Mouse (Mus musculus) embryonic facial prominence, embryonic 15.5 days (tissue): ENCODE data around the gene Ankrd34a. TPM values are rescaled to one million over a fixed set of nuclear protein-coding genes. Genes with fewer than 3 reads are reported as not detected.
A peak's percentile ranks its signal among the peaks of the same experiment; 100 is the strongest.

Experiments used
- ATAC-seq: fragments of 200-750 bp; cut with Nextera tagmentation; 2 replicates; pipeline ENCODE4 v1.8.0; 2017; ENCODE audit warnings: low read depth, moderate TSS enrichment; ENCODE audit not compliant: insufficient number of reproducible peaks, low FRiP score, low TSS enrichment
- H3K27ac ChIP-seq: fragments of 300-500 bp; sonication (generic); replicated peaks from 2 replicates; pipeline ENCODE4 v1.5.1; 2015; ENCODE audit warnings: mild to moderate bottlenecking, inconsistent platforms
- H3K27me3 ChIP-seq: fragments of 300-500 bp; sonication (generic); 2 replicates; pipeline ENCODE4 v1.6.1; 2015; ENCODE audit warnings: inconsistent platforms
- H3K36me3 ChIP-seq: fragments of 300-500 bp; sonication (generic); 2 replicates; pipeline ENCODE4 v1.6.1; 2015; ENCODE audit warnings: mild to moderate bottlenecking, inconsistent platforms
- H3K4me1 ChIP-seq: fragments of 300-500 bp; sonication (generic); 2 replicates; pipeline ENCODE4 v1.6.1; 2015; ENCODE audit warnings: inconsistent platforms
- H3K4me2 ChIP-seq: fragments of 300-500 bp; sonication (generic); replicated peaks from 2 replicates; pipeline ENCODE4 v1.6.1; 2015; ENCODE audit warnings: mild to moderate bottlenecking, inconsistent platforms
- H3K4me3 ChIP-seq: fragments of 300-500 bp; sonication (generic); replicated peaks from 2 replicates; pipeline ENCODE4 v1.5.1; 2015; ENCODE audit warnings: mild to moderate bottlenecking, inconsistent platforms
- H3K9ac ChIP-seq: fragments of 300-500 bp; sonication (generic); 2 replicates; pipeline ENCODE4 v1.6.1; 2015; ENCODE audit warnings: inconsistent platforms
- H3K9me3 ChIP-seq: fragments of 300-500 bp; sonication (generic); replicated peaks from 2 replicates; pipeline ENCODE4 v1.6.1; 2016; ENCODE audit warnings: inconsistent platforms
- WGBS: fragments of 180-500 bp; shearing (Covaris S2); methylation state at CpG from one replicate; pipeline ENCODE4 v1.1.7; 2015; 5-methylcytosine and 5-hydroxymethylcytosine counted together
- polyA plus RNA-seq: library from polyadenylated mRNA; unstranded; fragments of >200 nt; fragmentation: Nextera tagmentation; extraction: Ambion mirVana; gene quantifications from 2 replicates; pipeline ENCODE4 v1.2.1, GENCODE M21; 2015

The Ankrd34a gene
- polyA plus RNA-seq, 1 experiment from 2014 or later = 3.0 TPM

- no peak for ATAC-seq
- Histone ChIP-seq H3K9ac (no peak overlapping the region), H3K36me3 (no peaks in the 10 kb centered on the region; the same call in 1 of the 2 replicates), H3K27ac (no peak overlapping the region), H3K4me1 (peaks cover 21% of the 10 kb centered on the region), H3K27me3 (no peaks in the 10 kb centered on the region), H3K9me3 (no peaks in the 10 kb centered on the region), H3K4me3 (no peak overlapping the region), H3K4me2 (no peak overlapping the region)
- 68% methylated on average over 18 of the region's 19 CpGs for WGBS
Measured at GRCm38 (mm10) chr3:96573611-96574511, 22.6 kb upstream of the Ankrd34a start.

DNA sequence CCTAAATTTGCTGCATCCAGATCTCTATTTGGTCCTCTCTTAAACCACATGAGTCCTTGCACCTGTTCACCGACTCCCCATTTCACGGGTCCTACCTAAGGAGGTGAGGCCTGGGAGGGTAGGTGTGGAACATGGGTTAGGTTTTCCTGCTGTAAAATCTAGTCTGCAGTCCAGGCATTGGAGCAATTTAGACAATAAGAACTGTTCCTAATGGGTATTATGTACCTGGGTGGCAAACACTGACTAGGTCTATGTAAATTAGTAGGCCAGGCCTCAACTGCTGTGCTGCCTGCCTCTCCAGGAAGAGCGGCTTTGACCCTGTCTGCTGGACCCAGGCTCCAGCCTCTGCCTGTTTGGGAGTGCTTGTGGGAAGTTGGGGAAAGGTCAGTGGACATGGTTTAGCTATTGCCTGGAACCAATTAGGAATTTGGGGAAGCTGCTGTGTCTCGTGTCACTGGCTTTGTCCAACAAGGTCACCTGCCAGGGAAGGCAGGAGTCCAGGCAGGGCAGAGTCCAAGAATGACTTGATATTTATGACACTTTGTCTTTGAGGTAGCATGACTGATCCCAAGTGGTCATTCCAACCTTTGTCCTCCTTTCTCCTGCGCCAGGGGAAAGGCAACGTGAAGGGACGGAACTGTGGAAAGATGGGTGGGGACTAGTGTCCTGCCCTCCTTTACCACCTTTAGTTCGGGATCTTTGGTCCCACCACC lies 21.0 kb upstream of the Ankrd34a start:
- WGBS = 85% methylated on average over 8 of the region's 8 CpGs
- ATAC-seq = no peak

GRCm38 (mm10) chr3:96576005-96576658 lies 20.3 kb upstream of the Ankrd34a start:
- Histone ChIP-seq H3K36me3 (no peaks in the 10 kb centered on the region; the same call in 1 of the 2 replicates), H3K4me1 (peaks cover 30% of the 10 kb centered on the region), H3K27me3 (no peaks in the 10 kb centered on the region), H3K4me3 (peak overlapping the region; percentile 21), H3K4me2 (peak overlapping the region; percentile 41), H3K9ac (no peak overlapping the region), H3K27ac (peak overlapping the region; percentile 92), H3K9me3 (no peaks in the 10 kb centered on the region)
- WGBS = 44% methylated on average over 14 of the region's 14 CpGs
- ATAC-seq = peak; percentile 20

More for the DNA sequence above, 21.0 kb upstream of the Ankrd34a start:
- Histone ChIP-seq H3K4me2 (no peak overlapping the region), H3K36me3 (no peaks in the 10 kb centered on the region; the same call in 1 of the 2 replicates), H3K9me3 (no peaks in the 10 kb centered on the region), H3K4me1 (peaks cover 23% of the 10 kb centered on the region), H3K9ac (no peak overlapping the region), H3K27ac (peak overlapping the region; percentile 92; the same call in 1 of the 2 replicates), H3K4me3 (no peak overlapping the region), H3K27me3 (no peaks in the 10 kb centered on the region)

DNA sequence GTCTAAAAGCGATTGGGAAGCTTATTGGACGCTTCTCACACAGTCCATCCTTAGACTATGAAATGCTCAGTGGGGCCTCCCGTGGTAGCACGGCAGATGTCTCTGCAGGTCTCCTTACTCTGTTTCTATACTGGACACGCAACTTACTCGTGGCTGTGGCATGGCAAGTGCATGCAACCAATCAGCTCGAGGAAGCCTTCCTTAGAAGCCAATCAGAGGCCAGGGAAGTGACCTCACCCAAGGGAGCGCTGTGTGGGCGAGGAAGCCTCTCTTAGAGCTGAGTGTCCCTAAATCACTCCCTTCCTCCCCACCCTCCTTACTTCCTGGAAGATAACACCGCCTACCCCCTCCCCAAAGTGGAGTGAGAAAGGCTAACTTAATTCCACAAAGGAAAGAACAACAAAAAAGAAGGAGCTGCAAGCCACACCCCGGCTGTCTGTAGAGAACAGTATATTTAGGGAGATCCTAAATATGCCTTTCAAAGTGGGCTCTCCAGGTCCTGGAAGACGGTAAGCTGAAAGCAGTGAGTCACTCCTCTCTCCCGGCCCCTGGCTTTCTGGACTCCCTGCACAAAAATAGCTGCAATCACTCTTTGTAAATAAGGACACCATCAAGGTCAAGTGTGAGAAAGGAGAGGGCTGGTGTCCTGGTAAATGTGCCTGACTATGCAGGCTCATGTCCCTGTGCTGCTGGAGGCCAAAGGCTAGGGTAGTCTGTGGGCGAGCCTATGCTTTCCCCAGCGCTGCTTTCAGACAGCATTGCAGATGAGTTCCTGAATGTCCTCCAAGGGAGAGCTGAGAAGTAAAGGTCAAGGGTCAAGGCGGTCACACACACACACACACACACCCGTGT lies 19.5 kb upstream of the Ankrd34a start, which contains the start of gene Gm16253:
Gm16253 (plus strand) TSS at position 295 of the 852 bp plus-strand sequence.
- Histone ChIP-seq H3K9me3 (no peaks in the 10 kb centered on the region), H3K4me2 (peak within 1 kb of the TSS; percentile 41), H3K27ac (peak within 1 kb of the TSS; percentile 92), H3K4me3 (peak within 1 kb of the TSS; percentile 21), H3K4me1 (peaks cover 30% of the 10 kb centered on the region), H3K9ac (no peak within 1 kb of the TSS), H3K36me3 (no peaks in the 10 kb centered on the region; the same call in 1 of the 2 replicates), H3K27me3 (no peaks in the 10 kb centered on the region)
- peak; percentile 88 for ATAC-seq
- 28% methylated on average over 17 of the region's 17 CpGs for WGBS

DNA sequence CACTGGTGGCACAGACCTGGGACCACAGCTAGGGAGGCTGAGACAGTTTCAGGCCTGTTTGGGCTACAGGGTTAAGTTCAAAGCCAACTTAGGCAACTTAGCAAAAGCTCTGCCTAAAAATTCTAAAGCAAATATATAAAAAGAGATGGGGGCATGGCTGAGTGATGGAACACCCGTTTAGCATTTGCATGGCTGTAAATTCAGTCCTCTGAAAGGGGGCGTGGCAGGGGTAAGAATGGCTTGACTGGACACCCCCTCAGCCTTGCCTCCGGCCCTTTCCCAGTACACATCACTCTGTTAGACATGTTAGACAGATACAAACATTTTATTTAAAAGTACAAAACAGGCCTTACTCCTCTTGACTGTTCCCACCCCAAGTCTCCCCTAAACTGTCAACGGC lies 18.9 kb upstream of the Ankrd34a start:
- no peak overlapping the region for H3K9ac ChIP-seq
- 73% methylated on average over 4 of the region's 4 CpGs for WGBS
- no peaks in the 10 kb centered on the region; the same call in 1 of the 2 replicates for H3K36me3 ChIP-seq
- peaks cover 30% of the 10 kb centered on the region for H3K4me1 ChIP-seq
- ATAC-seq = no peak
- H3K4me2 ChIP-seq = 0 out of 2 replicates have a peak overlapping the region, but pooled peaks have one; percentile 41
- H3K27ac ChIP-seq = peak overlapping the region; percentile 92
- H3K4me3 ChIP-seq = no peak overlapping the region
- no peaks in the 10 kb centered on the region for H3K9me3 ChIP-seq
- no peaks in the 10 kb centered on the region for H3K27me3 ChIP-seq

DNA sequence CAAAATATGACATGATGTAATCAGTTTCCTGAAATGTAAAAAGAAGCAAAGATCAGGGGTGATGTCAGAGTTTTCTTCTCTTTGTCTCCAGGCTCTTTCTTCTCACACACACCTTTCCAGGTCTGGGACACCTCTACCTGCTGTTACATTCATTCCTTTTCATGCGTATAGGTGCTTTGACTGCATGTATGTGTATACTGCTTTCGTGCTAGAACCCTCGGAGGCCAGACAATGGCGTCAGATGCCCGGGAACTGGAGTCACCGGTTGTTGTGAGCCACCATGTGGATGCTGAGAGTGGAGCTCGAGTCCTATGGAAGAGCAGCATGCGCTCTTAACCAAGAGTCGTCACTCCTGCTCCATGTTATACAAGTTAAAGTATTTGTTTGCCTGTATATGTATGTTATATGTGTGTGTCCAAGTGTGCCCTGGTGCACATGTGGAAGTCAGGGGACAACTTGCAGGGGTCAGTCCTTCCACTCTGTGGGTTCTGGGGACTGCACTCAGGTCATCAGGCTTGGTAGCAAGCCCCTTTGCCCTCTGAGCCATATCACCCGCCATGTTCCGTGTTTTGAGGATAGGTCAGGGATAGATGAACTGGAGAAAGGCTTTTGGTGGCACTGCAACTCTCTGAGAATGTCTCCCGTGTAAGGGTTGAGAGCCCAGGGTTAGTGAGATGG lies 17.7 kb upstream of the Ankrd34a start:
- WGBS = 77% methylated on average over 12 of the region's 12 CpGs
- H3K27ac ChIP-seq = no peak overlapping the region
- H3K4me2 ChIP-seq = no peak overlapping the region
- H3K4me1 ChIP-seq = peaks cover 30% of the 10 kb centered on the region
- H3K9ac ChIP-seq = no peak overlapping the region
- no peak for ATAC-seq
- H3K27me3 ChIP-seq = no peaks in the 10 kb centered on the region
- H3K36me3 ChIP-seq = no peaks in the 10 kb centered on the region; the same call in 1 of the 2 replicates
- H3K9me3 ChIP-seq = no peaks in the 10 kb centered on the region
- H3K4me3 ChIP-seq = no peak overlapping the region

DNA sequence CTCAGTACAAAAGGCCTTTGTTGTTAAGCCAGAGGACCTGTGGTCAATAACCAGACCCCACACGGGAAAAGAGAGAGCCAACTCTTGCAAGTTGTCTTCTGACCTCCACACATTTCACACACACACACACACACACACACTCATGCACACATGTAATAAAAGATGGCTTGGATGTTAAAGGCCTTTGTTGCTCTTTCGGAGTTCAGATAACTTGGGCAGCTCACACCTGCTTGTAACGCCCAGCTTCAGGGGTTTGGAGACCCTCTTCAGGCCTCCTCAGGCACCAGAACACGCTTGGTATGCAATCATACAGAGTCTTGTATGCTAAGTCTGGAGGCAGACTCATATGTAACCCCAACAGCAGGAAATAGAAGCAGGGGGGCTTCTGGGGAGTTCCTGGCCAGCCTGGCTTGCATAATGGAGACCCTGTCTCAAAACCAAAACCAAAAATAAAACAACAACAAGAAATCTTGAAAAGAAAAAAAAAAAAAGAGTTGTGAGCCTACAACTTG lies 17.1 kb upstream of the Ankrd34a start:
- Histone ChIP-seq H3K4me3 (no peak overlapping the region), H3K27ac (no peak overlapping the region), H3K27me3 (no peaks in the 10 kb centered on the region), H3K9ac (no peak overlapping the region), H3K36me3 (no peaks in the 10 kb centered on the region; the same call in 1 of the 2 replicates), H3K4me2 (no peak overlapping the region), H3K9me3 (no peaks in the 10 kb centered on the region), H3K4me1 (peaks cover 30% of the 10 kb centered on the region)
- WGBS = 64% methylated on average over 4 of the region's 4 CpGs
- no peak for ATAC-seq

GRCm38 (mm10) chr3:96579885-96580454 lies 16.5 kb upstream of the Ankrd34a start:
- H3K4me3 ChIP-seq = peak overlapping the region; percentile 32
- 0 out of 2 replicates have a peak overlapping the region, but pooled peaks have one; percentile 28 for H3K9ac ChIP-seq
- no peak overlapping the region for H3K27ac ChIP-seq
- 11% methylated on average over 16 of the region's 16 CpGs for WGBS
- no peaks in the 10 kb centered on the region for H3K9me3 ChIP-seq
- H3K27me3 ChIP-seq = no peaks in the 10 kb centered on the region
- H3K36me3 ChIP-seq = no peaks in the 10 kb centered on the region; the same call in 1 of the 2 replicates
- ATAC-seq = peak; percentile 61
- H3K4me1 ChIP-seq = peaks cover 30% of the 10 kb centered on the region
- peak overlapping the region; percentile 53 for H3K4me2 ChIP-seq

DNA sequence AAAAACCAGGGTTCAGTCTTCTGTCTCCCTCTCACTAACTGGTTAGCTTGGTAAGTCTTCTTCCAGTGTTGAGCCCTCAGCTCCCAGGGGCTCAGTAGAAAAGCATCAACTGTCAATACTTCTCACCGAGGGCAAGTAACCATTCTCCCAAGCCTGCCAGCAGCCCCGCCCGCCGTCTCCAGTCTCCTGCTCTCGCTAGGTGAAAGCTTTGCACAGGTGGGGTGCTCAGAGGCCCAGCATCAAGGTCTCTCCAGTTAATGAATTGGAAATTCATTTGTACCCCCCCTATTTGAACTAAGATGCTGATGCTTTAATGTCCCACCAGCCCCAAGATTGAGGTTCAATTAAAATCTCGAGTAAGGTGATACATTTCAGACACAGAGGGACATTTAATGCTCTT lies 15.3 kb upstream of the Ankrd34a start:
- Histone ChIP-seq H3K27ac (no peak overlapping the region), H3K9me3 (no peaks in the 10 kb centered on the region), H3K4me1 (peaks cover 24% of the 10 kb centered on the region), H3K9ac (no peak overlapping the region), H3K36me3 (no peaks in the 10 kb centered on the region; the same call in 1 of the 2 replicates), H3K4me2 (no peak overlapping the region), H3K27me3 (no peaks in the 10 kb centered on the region), H3K4me3 (no peak overlapping the region)
- ATAC-seq = no peak
- 53% methylated on average over 6 of the region's 6 CpGs for WGBS
